Mouse (Mus musculus) CD4-positive, CD25-positive, alpha-beta regulatory T cell, adult 4 months (primary cell): ENCODE results near the gene Gsk3a. TPM values are rescaled to one million over a fixed set of nuclear protein-coding genes. Genes with fewer than 3 reads are reported as not detected.

Experiments
- ATAC-seq: one replicate; pipeline ENCODE4 v1.8.0; 2017
- polyA plus RNA-seq, 2 experiments: library from polyadenylated mRNA; unstranded; fragments of 100-300 nt; shearing (Covaris generic); gene quantifications; one replicate each; pipeline ENCODE4 v1.2.1; 2017

Gene Gsk3a
- 10 to 100 TPM in 1 of 2 experiments, 1 to 10 TPM in 1; 8.9 to 11.3 TPM for polyA plus RNA-seq

DNA sequence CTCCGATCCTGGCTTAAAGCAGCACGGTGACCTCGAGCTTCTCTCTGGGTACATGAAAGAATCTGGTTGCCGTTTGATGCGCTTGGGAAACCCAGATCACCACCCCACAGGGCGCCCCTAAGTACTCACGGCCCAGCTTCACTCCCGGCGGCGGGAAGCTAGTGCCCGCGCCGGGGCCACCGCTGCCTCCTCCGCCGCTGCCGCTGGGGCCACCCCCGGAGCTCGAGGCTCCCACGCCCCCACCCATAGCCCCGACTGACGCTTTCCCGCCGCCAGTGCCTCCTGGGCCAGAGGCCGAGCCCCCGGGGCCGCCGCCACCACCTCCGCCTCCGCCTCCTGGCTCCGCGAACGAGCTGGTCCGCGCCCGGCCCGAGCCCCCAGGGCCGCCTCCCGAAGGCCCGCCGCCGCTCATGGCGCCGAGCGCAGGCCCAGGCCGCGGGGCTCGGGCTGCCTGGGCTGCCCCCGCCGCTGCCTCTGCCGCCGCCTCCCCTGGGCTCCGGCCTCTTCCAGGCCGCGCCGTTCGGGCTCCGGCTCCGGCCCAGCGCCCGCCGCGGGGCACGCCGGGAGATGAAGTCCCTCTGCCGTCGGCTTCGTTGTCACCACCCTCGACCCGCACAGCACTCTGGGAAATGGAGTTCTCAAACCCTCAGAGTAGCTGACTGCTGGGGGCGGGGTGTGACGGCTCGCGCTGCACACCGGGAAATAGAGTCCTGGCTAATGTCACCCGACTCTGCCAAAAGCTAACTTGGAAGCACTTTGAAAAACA is at the start of gene Gsk3a:
Gsk3a (minus strand) TSS at position 603 of the 766 bp plus-strand sequence.
- peak; percentile 72 for ATAC-seq

DNA sequence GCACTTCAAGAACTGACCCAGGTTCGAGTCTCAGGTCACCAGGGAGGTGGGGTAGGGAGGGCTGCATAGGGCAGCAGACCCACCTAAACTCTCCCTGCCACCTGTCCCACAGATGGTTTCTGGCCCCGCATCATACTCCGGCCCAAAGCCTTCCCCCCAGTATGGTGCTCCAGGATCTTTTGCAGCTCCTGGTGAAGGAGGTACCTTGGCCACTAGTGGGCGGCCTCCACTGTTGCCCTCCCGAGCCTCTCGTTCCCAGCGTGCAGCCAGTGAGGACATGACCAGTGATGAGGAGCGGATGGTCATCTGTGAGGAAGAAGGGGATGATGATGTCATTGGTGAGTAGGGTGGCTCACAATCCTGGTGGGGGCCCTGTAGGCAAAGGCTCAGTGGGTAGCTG is 49.3 kb upstream of the Gsk3a start:
- ATAC-seq, result no peak

DNA sequence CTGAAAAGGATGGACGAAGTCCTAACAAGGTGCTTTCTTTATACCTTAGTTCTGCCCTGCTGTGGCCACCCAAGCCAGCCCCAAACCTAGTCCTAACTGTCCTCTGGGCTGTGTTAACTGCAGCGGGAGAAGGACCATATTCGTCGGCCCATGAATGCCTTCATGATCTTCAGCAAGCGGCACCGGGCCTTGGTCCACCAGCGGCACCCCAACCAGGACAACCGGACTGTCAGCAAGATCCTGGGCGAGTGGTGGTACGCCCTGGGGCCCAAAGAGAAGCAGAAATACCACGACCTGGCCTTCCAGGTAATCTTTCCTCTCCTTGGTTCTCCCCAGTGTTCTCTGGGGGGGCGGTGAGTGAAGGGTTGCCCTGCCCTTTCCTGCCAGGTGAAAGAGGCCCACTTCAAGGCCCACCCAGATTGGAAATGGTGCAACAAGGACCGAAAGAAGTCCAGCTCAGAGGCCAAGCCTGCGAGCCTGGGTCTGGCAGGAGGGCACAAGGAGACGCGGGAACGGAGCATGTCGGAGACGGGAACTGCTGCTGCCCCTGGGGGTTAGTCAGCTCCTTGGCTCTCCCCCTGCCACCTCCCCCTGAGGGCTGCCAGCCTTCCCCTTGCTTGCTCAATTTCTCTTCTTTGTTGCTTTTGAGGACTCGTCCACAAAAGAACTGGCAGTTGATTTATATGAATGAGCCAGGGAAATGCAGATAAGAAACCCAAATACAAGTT is 48.0 kb upstream of the Gsk3a start:
- no peak for ATAC-seq

DNA sequence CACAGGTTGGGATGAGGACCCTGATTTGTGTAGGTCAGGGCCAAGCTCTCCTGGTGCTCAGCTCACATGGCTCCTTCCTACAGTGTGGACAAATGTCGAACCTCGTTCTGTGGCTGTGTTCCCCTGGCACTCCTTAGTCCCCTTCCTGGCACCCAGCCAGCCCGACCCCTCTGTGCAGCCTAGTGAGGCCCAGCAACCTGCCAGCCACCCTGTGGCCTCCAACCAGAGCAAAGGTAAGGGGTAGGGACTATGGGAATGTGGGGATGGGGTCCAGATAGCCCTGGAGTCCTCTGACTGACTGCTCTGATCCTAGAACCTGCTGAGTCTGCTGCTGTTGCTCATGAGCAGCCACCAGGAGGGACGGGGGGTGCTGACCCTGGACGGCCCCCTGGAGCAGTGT is 47.1 kb upstream of the Gsk3a start:
- ATAC-seq, result no peak

DNA sequence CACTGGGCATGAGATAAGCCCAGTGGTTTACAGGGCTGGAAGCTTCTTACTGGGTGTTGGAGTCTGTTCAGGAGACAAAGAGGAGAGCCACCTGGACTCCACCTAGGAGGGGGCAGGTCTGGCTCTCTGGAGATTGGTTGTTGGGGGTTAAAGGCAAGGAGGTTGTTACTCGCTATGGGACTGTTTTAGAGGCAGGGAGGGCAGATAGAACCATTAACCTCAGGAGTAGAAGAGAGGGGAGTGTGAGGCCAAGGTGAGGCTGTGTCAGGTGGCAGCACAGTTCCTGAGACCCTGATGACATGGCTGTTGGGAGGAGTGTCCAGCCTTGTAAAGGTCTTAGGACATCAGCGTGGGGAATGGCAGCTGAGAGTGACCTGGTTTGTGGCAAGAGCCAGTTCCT is 46.5 kb upstream of the Gsk3a start:
- ATAC-seq, result no peak

DNA sequence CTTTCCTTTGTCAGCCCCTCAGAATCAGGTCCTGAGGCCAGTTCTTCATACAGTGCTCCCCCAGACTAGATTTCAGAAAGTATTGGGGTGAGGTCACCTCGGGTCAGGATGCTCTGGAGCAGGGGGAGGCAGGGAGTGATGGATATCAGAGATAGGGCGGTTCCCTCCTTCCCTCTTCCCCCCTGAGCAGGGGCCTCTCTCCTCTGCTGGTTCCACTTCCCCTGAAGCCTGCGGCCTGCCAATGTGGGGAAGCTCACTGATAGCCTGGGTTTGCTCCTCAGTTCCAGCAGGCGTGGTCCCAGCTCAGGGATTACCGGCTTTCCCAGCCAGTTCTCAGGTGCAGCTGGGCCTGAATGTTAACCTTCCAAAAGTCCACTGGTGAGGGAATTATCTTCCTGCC is 46.0 kb upstream of the Gsk3a start:
- no peak for ATAC-seq

DNA sequence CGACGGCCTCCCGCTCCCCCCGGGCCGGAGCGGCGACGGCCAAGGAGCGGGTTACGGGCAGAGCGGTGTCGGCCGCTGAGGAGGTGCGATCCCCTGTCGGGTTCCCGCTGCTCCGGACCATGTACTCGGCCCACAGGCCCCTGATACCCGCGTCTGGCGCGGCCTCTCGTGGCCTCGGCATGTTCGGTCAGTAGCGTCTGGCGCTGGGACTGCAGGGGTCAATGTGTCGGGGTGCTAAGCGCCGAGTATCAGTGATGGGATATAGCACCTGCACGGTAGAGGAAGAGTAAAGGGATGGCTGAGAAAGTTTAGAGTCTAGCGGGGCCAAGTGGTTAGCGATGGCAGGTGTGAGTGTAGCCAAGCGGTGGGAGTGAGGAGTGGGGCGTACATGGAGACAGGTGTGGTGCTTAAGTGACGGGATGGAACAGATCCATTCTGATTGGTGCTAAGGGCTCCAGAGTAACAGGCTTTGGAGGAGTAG is 45.1 kb upstream of the Gsk3a start:
- ATAC-seq, result no peak

DNA sequence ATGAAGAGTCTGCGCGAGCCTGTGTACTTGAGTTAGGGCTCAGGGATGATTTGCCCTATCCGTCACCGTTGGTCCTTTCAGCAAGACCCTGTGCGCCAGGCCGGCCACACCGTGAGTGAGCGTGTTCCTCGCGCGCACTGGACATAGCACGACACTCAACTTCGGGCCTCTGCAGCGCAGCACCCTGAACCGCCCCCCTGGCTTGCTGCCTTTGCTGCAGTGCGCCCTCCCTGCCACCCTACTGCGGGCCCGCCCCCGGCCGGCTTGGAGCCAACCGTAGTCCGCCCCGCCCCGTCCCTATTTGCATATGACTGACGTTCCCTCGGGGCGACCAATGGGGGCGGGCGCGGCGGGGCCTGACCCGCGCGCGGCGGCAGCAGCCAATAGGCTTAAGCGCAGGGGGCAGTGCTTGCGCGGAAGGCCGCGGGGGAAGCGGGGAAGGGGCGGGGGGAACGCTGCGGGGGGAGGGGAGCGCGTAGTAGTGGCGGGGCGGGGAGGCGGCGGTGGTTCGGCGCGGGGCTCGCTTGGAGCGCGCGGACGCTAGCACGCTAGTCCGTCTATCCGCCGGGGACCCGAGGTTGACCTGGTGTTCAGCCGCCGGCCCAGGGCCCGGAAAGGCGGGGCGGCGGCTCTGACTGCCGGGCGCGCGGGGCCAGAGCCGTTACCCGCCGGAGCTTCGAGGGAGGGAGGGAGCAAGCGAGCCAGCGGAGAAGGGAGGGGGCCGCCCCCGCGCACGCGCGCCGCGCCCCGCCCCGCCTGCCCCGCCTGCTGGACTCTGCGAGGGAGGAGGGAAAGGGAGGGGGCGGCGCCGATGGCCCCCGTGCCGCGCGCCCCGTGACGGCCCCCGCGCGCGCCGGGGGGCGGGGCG is 44.3 kb upstream of the Gsk3a start:
- peak; percentile 75 for ATAC-seq

DNA sequence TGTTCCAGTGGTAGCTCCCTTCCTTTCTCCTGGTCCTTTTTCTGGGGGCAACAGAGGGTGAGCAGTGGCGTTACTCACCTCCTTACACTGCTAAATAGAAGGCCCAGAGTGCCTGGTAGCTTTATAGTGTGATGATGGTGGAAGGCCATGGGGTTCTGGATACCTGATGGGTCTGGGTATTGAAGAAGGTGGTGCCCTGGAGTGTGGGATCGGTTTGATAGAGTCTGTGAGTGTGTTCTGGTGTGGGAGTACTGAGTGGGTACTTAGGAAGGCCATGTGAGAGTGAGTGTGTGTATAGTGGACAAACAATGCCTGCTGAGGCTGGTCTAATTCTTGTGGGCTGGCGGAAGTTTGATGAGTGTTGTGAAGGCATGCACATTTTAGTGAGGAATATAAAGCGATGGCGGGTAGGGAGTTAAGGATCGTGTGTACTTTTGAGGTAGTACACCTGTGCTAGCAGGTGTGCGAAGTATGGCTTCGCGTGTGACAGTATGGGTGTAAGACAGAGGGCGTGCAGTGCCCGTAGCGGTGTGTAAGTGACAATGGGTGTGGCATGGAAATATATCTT is 43.6 kb upstream of the Gsk3a start:
- ATAC-seq, result peak; percentile 16

DNA sequence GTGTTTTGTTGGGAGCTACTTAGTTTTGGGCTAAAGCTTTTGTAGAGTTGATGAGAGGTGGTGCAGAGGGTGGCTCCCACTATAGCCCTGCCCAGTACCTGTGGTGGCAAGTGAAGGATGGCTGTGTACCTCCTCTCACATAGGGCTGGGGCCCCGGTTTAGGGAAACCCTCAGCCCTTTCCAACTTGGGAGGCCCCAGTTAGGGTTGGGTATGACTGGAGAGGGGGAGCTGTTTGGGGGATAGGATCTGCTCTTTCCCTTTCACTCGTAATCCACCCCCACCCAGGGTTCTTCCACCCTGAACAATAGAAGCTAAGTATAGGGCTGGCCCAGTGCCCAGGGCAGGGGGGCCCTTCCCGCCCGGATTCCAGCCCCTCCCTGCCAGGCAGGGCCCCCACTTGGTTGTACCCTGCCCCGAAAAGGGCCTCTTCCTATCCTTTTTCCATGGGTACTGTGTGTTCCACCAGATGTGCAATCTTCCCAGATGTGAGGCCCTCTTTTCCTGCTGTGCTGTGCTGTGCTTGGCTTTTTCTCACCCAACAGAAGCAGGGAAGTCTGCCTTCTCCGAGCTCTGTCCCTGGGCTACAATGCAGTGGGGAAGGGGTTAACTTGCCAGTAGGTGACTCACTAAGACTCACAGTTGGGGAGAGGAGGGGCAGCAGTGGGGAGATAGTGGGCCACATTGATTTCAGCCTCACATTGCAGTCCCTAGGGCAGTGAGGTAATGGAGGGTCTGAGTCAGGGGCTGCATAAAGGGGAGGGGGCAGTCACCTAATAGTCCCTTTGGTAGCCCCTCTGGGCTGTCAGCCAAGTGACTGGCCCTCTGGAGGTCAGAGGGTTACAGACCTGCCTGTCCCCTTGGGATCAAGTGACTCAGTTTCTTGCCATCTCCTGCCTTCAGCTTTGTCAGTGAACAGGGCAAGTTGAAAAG is 42.5 kb upstream of the Gsk3a start:
- no peak for ATAC-seq

DNA sequence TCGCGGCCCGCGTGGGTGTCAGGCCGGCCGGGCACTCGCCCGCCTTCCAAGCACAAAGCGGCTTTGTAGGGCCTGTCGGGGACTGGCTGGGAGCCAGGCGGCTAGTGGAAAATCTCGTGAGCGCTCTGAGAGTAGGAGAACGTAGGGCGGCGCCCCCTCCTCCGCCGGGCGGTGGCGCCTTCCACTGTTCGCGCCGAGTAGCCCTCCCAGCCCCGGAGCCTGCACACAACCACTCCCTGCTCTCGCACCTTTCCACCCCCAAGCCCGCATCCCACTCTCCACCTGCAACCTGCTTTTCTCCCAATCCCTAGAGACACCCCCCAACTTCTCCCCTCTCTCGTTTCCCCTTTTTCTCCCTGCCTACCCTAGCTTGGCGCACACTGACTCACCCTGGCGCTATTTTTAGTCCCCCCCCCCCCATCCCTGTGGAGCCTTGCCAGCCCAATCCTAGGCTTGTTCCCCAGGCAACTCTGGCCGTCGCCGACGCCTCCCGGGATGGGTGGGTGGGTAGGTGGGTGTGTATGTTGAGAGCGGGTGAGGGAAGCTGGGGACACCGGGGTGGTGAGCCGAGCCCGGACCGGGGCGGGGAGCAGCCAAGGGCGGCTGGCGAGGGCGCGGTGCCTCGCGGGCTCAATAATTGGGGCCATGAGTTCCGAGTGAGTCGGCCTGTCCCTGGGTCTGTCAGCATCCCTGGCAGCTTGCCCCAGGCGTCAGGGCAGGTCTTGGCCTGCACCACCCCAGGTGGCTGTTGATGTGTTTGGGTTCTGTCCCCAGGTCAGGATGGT is 41.6 kb upstream of the Gsk3a start:
- peak; percentile 31 for ATAC-seq

DNA sequence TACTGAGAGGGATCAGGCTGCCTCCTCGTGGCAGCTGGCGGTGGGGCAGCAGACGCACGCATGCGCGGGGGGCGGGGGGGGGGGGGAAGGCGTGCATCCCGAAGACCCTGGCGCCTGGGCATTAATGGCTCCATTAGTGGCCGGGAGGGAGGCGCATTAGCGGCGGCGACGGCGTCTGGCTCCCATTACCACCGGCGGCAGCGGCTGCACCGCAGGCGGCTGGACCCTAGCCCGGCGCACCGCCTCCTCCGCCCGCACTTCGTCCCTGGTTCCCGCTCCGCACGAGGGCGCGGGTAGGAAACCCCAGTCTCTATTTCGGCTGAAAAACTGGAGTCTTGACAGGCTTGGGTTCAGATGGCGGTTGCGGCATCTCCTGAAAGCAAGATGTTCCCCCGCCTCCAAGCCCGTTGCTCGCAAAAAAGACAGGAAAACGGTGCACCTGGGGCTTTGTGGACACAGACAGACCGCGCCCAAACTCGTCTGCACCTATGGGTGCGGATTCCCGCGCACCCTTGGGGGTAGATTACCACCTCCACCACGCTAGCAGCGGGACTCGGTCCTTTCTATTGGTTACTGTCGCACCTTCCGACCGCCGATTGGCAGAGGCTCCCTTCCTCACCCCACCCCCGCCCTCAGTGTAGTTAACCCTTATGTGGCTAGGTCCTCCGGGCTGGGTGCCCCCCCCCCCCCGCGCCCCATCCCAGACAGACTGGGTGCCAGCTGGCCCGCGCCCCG is 40.9 kb upstream of the Gsk3a start:
- peak; percentile 72 for ATAC-seq

DNA sequence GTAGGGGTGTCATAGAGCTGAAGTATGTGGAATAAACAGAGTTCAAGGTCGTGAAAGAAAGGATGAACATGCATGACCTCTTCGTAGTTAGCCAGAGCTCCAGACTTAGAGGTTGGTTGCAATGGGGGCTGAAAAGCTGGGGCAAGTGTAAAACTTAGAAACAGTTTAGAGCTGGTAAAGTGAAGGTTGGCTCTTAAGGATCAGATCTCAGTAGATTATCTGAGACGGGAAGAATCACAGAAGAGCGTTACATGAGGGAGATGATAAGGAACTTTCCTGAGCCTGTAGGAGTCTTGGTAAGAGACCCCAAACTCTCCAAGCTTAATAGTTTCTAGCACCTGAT is 40.3 kb upstream of the Gsk3a start:
- no peak for ATAC-seq

DNA sequence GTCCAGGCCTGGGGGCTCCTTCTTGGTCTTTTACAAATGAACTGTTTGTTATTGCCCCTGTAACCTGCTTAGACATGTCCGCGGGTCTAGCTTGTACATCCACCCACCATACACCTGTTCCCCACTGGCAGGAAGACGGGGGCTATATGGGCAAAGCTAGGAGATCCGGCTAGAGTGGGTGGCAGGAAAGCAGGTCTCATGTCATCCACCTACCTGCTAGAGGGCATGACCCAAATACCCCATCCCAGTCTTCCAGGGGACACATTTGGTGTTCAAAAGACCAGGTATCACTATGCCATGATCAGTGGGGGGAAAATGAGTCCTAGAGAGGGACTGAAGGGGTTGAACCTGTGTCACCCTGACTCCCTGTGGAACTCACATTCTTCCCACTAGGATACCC is 39.8 kb upstream of the Gsk3a start:
- ATAC-seq, result no peak

DNA sequence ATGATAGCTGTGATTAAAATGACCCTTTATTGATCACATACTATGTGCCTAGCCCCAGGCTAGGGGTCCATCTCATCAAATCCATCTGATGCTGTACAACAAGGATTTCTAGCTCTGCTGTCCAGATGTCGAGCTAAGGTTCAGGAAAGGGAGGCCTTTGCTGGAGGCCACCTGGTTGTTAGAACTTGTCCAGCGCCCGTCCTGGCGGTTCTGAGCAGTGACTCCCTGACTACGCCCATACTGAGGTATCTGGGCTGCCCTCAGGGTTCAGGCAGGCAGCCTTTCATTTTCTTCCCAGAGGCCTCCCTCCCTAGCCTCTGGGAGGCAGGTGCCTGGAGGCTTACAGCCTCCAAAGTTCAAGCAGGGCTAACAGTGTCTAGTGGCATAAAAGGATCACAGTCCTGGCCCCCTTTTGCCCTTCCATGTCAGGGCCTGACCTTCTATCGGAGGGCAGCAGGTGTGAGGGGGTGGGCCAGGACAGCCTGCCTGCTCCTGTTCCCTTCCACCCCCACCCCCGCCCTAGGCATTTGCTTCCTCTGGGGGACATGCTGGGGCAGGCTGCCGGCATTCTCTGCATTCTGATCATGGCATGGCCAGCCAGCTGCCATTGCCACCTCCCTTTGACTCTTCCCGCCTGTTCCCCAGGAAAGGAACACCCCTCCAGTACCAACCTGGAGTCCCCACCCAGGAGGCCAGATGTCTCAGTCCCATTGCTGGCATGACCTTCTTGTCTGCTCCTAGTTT is 38.1 kb upstream of the Gsk3a start:
- no peak for ATAC-seq

DNA sequence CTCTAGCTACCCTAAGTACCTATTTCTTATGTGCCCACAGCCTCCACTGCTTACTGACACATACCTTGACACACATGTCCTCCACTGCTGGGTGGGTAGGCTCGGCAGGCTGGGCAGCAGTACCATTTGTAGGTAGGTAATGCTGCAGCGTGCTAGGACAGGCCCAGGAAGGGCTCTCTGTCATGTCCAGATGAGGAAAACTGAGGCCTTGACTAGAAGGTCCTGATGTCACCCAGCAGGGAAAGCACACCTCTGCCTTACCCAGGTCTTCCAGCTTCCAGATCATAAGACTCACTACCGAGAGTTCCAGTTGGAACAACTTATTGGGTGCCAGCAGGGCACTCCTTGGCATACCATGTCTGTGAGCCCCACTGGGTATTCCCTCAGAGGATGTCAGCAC is 37.3 kb upstream of the Gsk3a start:
- no peak for ATAC-seq

DNA sequence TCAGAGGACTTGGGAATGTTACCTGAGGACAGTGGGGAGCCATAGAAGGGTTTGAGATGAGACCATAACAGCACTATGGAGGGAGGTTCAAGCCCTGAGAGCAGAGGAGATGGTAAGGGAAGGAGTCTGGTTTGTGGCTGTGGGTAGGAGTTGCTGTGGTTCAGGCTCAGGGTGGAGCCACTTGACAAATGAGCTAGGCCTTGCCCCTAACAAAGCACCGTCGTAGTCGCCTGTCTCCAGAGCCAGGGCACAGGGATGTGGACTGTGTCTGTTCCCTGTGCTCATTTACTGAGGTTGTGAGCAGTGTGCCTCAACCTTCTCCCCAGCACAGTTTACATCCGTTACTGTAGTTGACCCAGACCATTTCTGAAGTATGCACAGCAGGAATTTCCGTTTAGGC is 36.9 kb upstream of the Gsk3a start:
- ATAC-seq, result peak; percentile 31

DNA sequence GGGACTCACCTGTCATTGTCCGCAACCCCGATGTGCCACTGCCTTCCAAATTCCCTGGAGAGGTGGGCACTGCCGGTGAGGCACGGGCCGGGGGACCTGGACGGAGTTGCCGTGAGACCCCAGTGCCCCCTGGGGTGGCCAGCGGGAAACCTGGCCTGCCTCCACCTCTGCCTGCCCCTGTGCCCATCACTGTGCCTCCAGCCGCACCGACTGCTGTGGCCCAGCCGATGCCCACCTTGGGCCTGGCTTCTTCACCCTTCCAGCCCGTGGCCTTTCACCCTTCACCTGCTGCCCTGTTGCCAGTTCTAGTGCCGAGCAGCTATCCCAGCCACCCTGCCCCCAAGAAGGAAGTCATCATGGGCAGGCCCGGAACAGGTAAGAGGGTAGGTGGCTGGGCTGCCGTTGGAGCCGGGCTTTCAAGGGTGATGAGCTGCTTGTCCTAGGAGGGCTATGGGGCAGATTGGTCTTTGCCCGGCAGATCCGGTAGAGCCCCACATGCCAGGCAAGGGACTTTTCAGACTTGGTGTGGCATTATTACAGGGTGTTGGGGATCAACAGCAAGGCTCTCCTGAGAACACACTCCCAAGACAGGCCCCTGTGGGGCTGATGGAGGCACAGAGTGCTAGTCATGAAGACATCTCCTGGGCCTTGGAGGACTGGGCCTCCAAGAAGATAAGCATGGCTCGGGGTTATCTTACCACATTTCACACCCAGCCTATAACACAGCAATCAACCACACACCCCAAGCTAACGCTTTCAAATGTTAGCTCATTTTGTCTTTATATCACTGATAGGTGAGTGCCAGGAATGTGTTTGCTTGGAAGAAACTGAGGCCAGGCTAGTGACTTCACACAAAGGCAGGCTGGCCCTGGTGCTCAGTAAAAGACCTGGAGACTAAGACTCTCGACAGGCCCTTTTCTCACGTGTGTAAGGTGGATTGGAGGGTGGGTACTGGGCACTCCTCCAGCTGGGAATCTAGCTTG is 35.9 kb upstream of the Gsk3a start:
- no peak for ATAC-seq
